Mouse (Mus musculus): ENCODE measurements around the gene Prss57.

GRCm38 (mm10) chr10:79736706-79737105 lies 54.1 kb downstream of the Prss57 start:
- TF ChIP-seq CTCF (IDR thresholded peaks at IDR 0.05) (no peak), EP300 (IDR thresholded peaks at IDR 0.05) (no peak)

All from lung, postnatal 0 days (tissue).